Mouse (Mus musculus): ENCODE data around the gene Pramel1. TPM values are rescaled to one million over a fixed set of nuclear protein-coding genes. Genes with fewer than 3 reads are reported as not detected.
A peak's percentile ranks its signal among the peaks of the same experiment; 100 is the strongest.
"Not testable (repeated sequence)": the region's sequence is repeated elsewhere in the genome, so short reads cannot be mapped to it uniquely, and the experiment has no call there.

Pramel1 gene
- not detected in 2 replicates for polyA plus RNA-seq (2012; rRNA removed)
- not detected in 2 replicates for polyA plus RNA-seq (2014; fragmentation: Nextera tagmentation; extraction: Ambion mirVana)

DNA sequence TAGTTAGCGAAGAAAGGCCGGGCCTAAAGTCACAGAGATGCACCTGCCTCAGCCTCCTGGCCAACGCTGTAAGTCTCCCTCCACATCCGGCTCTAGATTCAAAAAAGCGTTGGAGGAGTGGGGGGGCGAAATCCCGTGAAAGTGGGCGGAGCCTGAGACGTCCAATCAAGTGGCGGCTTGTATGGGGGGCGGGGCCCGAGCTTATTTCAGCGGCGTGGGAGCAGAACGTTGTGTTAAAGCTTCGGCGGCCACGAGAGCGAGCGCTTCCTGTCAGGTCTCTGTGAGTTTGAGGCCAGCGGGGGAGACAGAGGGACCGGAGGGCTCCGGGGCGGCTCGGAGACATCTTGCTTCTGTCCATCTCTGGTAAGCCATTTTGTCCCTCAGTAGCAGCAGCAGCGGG, at the start of gene Pramel1:
Gene Pramel1 (plus strand): TSS at position 248 of the 400 bp plus-strand sequence.
- no peak within 1 kb of the TSS for H3K4me3 ChIP-seq (ENCODE audit: insufficient read depth in 1 of 2, low read depth in 2 of 2, low read length in 2 of 2)
- TF ChIP-seq EP300 (IDR thresholded peaks at IDR 0.05; ENCODE audit: low read depth) (no peak), CTCF (IDR thresholded peaks at IDR 0.05; ENCODE audit: low read depth) (no peak)
- ATAC-seq (ENCODE audit: insufficient read depth) (no peak), DNase-seq (ENCODE audit: low read depth in 3 of 3, low spot score in 3 of 3) (no peak)
- 67% methylated on average over 26 of the region's 26 CpGs for WGBS (ENCODE audit: insufficient replicate concordance)
- no peak within 1 kb of the TSS for H3K27ac ChIP-seq
- H3K4me2 ChIP-seq (ENCODE audit: low read depth) = no peak within 1 kb of the TSS
- no peaks in the 10 kb centered on the region for H3K9me3 ChIP-seq (ENCODE audit: control insufficient read depth, low read length)
- no peaks in the 10 kb centered on the region for H3K4me1 ChIP-seq (replicated peaks; ENCODE audit: control insufficient read depth in 2 of 2, insufficient read depth in 2 of 2, low read length in 1 of 2)
- H3K9ac ChIP-seq (replicated peaks) = no peak within 1 kb of the TSS
- H3K36me3 ChIP-seq (replicated peaks; ENCODE audit: control insufficient read depth, insufficient read depth, low read depth) = no peaks in the 10 kb centered on the region
- H3K27me3 ChIP-seq (ENCODE audit: control insufficient read depth, insufficient read depth, low read length) = peaks cover 1% of the 10 kb centered on the region

DNA sequence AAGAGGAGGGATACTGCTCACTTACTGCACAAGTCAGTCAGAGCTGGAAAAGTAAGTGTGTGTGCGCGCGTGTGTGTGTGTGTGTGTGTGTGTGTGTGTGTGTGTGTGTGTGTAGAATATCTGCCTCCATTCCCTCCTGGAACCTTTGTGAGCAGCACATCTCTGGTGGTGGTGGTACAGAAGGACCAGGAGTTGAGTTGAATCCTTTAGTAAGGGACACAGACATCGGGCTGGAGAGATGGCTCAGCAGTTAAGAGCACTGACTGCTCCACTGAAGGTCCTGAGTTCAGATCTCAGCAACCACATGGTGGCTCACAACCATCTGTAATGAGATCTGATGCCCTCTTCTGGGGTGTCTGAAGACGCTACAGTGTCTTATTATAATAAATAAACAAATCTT, 48.7 kb upstream of the Pramel1 start:
- DNase-seq (ENCODE audit: low read depth in 3 of 3, low spot score in 3 of 3); H3K4me3 ChIP-seq (ENCODE audit: insufficient read depth in 1 of 2, low read depth in 2 of 2, low read length in 2 of 2); H3K4me1 ChIP-seq (replicated peaks; ENCODE audit: control insufficient read depth in 2 of 2, insufficient read depth in 2 of 2, low read length in 1 of 2); H3K27ac ChIP-seq; H3K9me3 ChIP-seq (ENCODE audit: control insufficient read depth, low read length); H3K9ac ChIP-seq (replicated peaks); H3K36me3 ChIP-seq (replicated peaks; ENCODE audit: control insufficient read depth, insufficient read depth, low read depth); ATAC-seq (ENCODE audit: insufficient read depth); H3K4me2 ChIP-seq (ENCODE audit: low read depth): not testable (repeated sequence)
- H3K27me3 ChIP-seq (ENCODE audit: control insufficient read depth, insufficient read depth, low read length) = peaks cover 21% of the 10 kb centered on the region
- 71% methylated on average over 5 of the region's 5 CpGs for WGBS (ENCODE audit: insufficient replicate concordance)

DNA sequence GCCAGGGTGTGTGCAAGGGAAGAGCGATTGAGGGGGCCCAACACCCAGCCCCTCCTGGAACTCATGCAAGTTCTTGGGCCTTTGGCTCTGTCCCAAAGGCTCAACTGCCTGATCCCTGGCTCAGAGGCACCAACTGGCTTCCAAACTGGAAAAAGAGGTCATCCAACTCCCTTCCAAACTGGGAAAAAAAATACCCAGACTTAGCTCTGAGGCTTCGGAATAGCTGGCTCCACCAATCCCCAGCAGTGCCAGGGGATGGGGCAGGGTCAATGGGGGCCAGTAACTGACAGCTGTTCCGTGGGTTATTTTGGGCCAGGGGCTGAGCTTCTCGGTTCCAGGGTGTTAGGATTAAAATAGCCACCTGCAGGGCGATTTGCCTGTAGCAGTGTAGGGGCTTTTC, 45.5 kb upstream of the Pramel1 start:
- Histone ChIP-seq H3K27me3 (ENCODE audit: control insufficient read depth, insufficient read depth, low read length) (peaks cover 28% of the 10 kb centered on the region), H3K4me2 (ENCODE audit: low read depth) (no peak overlapping the region), H3K4me3 (ENCODE audit: insufficient read depth in 1 of 2, low read depth in 2 of 2, low read length in 2 of 2) (no peak overlapping the region), H3K36me3 (replicated peaks; ENCODE audit: control insufficient read depth, insufficient read depth, low read depth) (no peaks in the 10 kb centered on the region), H3K9ac (replicated peaks) (no peak overlapping the region), H3K4me1 (replicated peaks; ENCODE audit: control insufficient read depth in 2 of 2, insufficient read depth in 2 of 2, low read length in 1 of 2) (no peaks in the 10 kb centered on the region), H3K27ac (no peak overlapping the region), H3K9me3 (ENCODE audit: control insufficient read depth, low read length) (no peaks in the 10 kb centered on the region)
- DNase-seq (ENCODE audit: low read depth in 3 of 3, low spot score in 3 of 3) = no peak
- no peak for ATAC-seq (ENCODE audit: insufficient read depth)
- no peak for TF ChIP-seq CTCF (IDR thresholded peaks at IDR 0.05; ENCODE audit: low read depth)
- no peak for TF ChIP-seq EP300 (IDR thresholded peaks at IDR 0.05; ENCODE audit: low read depth)
- 19% methylated on average over 5 of the region's 5 CpGs for WGBS (ENCODE audit: insufficient replicate concordance)

DNA sequence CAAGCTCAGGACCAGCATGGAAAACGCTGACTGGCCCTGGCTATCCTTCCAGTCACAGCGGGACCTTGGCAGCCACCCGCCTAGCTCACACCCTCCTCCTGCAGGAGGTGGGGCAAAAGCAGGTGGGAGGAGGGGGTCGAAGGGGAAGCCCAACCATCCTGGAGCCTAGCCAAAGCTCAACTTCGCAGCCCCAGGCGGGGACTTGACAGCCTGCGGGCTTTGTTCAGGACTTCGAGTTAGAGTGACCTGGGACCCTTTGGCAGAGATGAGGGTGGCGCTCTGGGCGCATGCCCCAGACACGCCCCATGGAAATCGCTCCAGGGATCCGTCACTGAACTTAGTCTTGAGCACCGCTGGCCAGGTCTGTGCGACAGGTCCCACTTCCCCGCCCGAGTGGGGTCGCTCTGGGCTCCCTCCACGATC, 44.7 kb upstream of the Pramel1 start, which contains the start of gene Lrrc38:
Gene Lrrc38 (plus strand): TSS at position 274 of the 423 bp plus-strand sequence.
- H3K27me3 ChIP-seq (ENCODE audit: control insufficient read depth, insufficient read depth, low read length) = peaks cover 28% of the 10 kb centered on the region
- no peaks in the 10 kb centered on the region for H3K4me1 ChIP-seq (replicated peaks; ENCODE audit: control insufficient read depth in 2 of 2, insufficient read depth in 2 of 2, low read length in 1 of 2)
- no peaks in the 10 kb centered on the region for H3K9me3 ChIP-seq (ENCODE audit: control insufficient read depth, low read length)
- ATAC-seq (ENCODE audit: insufficient read depth) (no peak), DNase-seq (ENCODE audit: low read depth in 3 of 3, low spot score in 3 of 3) (no peak)
- H3K4me2 ChIP-seq (ENCODE audit: low read depth) = peak within 1 kb of the TSS; percentile 34; the same call in 1 of the 2 replicates
- 2% methylated on average over 19 of the region's 19 CpGs for WGBS (ENCODE audit: insufficient replicate concordance)
- no peak within 1 kb of the TSS for H3K4me3 ChIP-seq (ENCODE audit: insufficient read depth in 1 of 2, low read depth in 2 of 2, low read length in 2 of 2)
- no peaks in the 10 kb centered on the region for H3K36me3 ChIP-seq (replicated peaks; ENCODE audit: control insufficient read depth, insufficient read depth, low read depth)
- no peak within 1 kb of the TSS for H3K27ac ChIP-seq
- no peak within 1 kb of the TSS for H3K9ac ChIP-seq (replicated peaks)
- TF ChIP-seq CTCF (IDR thresholded peaks at IDR 0.05; ENCODE audit: low read depth) = no peak
- TF ChIP-seq EP300 (IDR thresholded peaks at IDR 0.05; ENCODE audit: low read depth) = no peak

DNA sequence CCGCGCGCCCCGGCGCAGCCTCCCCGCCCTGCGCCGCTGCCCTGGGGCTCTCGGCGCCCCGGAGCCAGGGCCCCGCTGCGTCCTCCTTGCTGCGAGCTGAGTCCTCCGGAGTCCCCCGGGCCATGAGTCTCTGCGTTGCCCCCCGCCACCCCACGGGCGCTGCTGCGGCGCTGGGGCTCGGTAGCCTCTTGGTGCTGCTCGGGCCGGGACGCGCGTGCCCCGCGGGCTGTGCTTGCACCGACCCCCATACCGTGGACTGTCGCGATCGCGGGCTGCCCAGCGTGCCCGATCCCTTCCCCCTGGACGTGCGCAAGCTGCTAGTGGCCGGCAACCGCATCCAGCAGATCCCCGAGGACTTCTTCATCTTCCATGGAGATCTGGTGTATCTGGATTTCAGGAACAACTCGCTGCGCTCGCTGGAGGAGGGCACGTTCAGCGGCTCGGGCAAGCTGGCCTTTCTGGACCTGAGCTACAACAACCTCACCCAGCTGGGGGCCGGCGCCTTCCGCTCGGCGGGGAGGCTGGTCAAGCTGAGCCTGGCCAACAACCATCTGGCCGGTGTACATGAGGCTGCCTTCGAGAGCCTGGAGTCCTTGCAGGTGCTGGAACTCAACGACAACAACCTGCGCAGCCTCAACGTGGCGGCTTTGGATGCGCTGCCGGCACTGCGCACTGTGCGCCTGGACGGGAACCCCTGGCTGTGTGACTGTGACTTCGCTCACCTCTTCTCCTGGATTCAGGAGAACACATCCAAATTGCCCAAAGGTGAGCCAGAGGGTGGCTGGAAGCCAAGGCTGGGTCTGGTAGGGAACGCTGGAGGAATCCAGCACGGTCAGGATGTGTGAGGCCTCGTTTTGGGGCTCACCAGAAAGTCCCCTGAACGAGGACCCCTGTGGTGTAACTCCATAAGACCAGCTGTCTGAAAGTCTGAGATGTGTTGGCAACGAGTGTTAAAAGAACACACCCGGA, 43.9 kb upstream of the Pramel1 start:
- Histone ChIP-seq H3K4me1 (replicated peaks; ENCODE audit: control insufficient read depth in 2 of 2, insufficient read depth in 2 of 2, low read length in 1 of 2) (no peaks in the 10 kb centered on the region), H3K27me3 (ENCODE audit: control insufficient read depth, insufficient read depth, low read length) (peaks cover 28% of the 10 kb centered on the region), H3K36me3 (replicated peaks; ENCODE audit: control insufficient read depth, insufficient read depth, low read depth) (no peaks in the 10 kb centered on the region), H3K4me2 (ENCODE audit: low read depth) (peak overlapping the region; percentile 34; the same call in 1 of the 2 replicates), H3K4me3 (ENCODE audit: insufficient read depth in 1 of 2, low read depth in 2 of 2, low read length in 2 of 2) (no peak overlapping the region), H3K27ac (no peak overlapping the region), H3K9ac (replicated peaks) (no peak overlapping the region), H3K9me3 (ENCODE audit: control insufficient read depth, low read length) (no peaks in the 10 kb centered on the region)
- DNase-seq (ENCODE audit: low read depth in 3 of 3, low spot score in 3 of 3) = no peak
- WGBS (ENCODE audit: insufficient replicate concordance) = 4% methylated on average over 71 of the region's 72 CpGs
- TF ChIP-seq CTCF (IDR thresholded peaks at IDR 0.05; ENCODE audit: low read depth) (no peak), EP300 (IDR thresholded peaks at IDR 0.05; ENCODE audit: low read depth) (no peak)
- ATAC-seq (ENCODE audit: insufficient read depth) = no peak
